ENCODE assay signal across 8 mouse cellular contexts in genomic region chr17:35379369-35379728, GRCm38 (mm10). TPM values are rescaled to one million over a fixed set of nuclear protein-coding genes. Genes with fewer than 3 reads are reported as not detected.
A peak's percentile ranks its signal among the peaks of the same experiment; 100 is the strongest.
DNase-seq lines count a peak whose midpoint lies in the region; ATAC-seq and TF ChIP-seq lines count a peak whose summit lies in the region.

TSS of gene H2-Q4 (plus strand) at chr17:35379617.

- DNase-seq in MEL (ENCODE audit: low read depth, low spot score) = peak; percentile 94
- peak; percentile 51 for DNase-seq in cerebellum, adult 9-11 months
- peak; percentile 71 to 77 for DNase-seq in layer of hippocampus, adult 8-10 months (ENCODE audit: low spot score in 2 of 2)
- DNase-seq in lung, embryonic 14.5 days = peak; percentile 90
- peak; percentile 79 for DNase-seq in testis, postnatal 14 days (ENCODE audit: low spot score)

- H3K27me3 ChIP-seq in MEL (ENCODE audit: control insufficient read depth in 1 of 2, insufficient read depth in 2 of 2, low read length in 2 of 2) = no peaks in the 10 kb centered on the region
- peaks cover 9% of the 10 kb centered on the region for H3K27me3 ChIP-seq in lung, embryonic 14.5 days (ENCODE audit: insufficient read depth, low read length)

- H3K36me3 ChIP-seq in MEL (ENCODE audit: control insufficient read depth in 1 of 2, insufficient read depth in 2 of 2, low read length in 2 of 2) = no peaks in the 10 kb centered on the region
- no peaks in the 10 kb centered on the region for H3K36me3 ChIP-seq in lung, embryonic 14.5 days (ENCODE audit: insufficient read depth)

- H3K4me1 ChIP-seq in MEL (ENCODE audit: control insufficient read depth in 1 of 2, insufficient read depth in 2 of 2, low read length in 2 of 2) = no peaks in the 10 kb centered on the region
- no peaks in the 10 kb centered on the region for H3K4me1 ChIP-seq in lung, embryonic 14.5 days (ENCODE audit: insufficient read depth)

- H3K27ac ChIP-seq in MEL (ENCODE audit: control insufficient read depth, low read depth, low read length) = no peak within 1 kb of the TSS
- H3K27ac ChIP-seq in lung, embryonic 14.5 days (ENCODE audit: low read depth) = no peak within 1 kb of the TSS

- H3K4me3 ChIP-seq in MEL (ENCODE audit: control insufficient read depth in 1 of 2, insufficient read depth in 1 of 2, low read depth in 2 of 2, low read length in 2 of 2) = peak within 1 kb of the TSS; percentile 81 to 96
- H3K4me3 ChIP-seq in lung, embryonic 14.5 days (ENCODE audit: low read depth, low read length) = peak within 1 kb of the TSS; percentile 61

- TF ChIP-seq RAD21 in MEL (IDR thresholded peaks at IDR 0.05; ENCODE audit: low read depth, low read length) = no peak

- under 1% methylated on average over 15 of the region's 16 CpGs for WGBS in lung, embryonic 14.5 days

- peak; percentile 92 for ATAC-seq in frontal cortex, adult (ENCODE audit: low TSS enrichment)
- ATAC-seq in hematopoietic stem cell, adult 5-6 weeks (replicated peaks in 1 of 2; ENCODE audit: insufficient read depth in 1 of 2, low FRiP score in 2 of 2, low TSS enrichment in 1 of 2, low read depth in 1 of 2, poor library complexity in 2 of 2, severe bottlenecking in 2 of 2) = peak; percentile 99 to 100
- peak; percentile 96 for ATAC-seq in lung, embryonic 14.5 days (ENCODE audit: insufficient read depth)
- ATAC-seq in neutrophil, adult 5-6 weeks (ENCODE audit: extremely low read depth, insufficient number of reproducible peaks, low FRiP score, poor library complexity, severe bottlenecking) = peak; percentile 99

- no peak for TF ChIP-seq CTCF in MEL (IDR thresholded peaks at IDR 0.05 in 2 of 3, conservative IDR thresholded peaks at IDR 0.05 in 1 of 3; ENCODE audit: control insufficient read depth in 1 of 3, insufficient read depth in 1 of 3, low read depth in 2 of 3, low read length in 3 of 3, poor library complexity in 1 of 3, severe bottlenecking in 1 of 3)
- TF ChIP-seq CTCF in lung, embryonic 14.5 days (IDR thresholded peaks at IDR 0.05; ENCODE audit: low read depth) = no peak

- peak within 1 kb of the TSS; percentile 86 for H3K9ac ChIP-seq in MEL (ENCODE audit: control insufficient read depth, low read depth, low read length, poor library complexity, severe bottlenecking)
- H3K9ac ChIP-seq in lung, embryonic 14.5 days = peak within 1 kb of the TSS; percentile 59

- H3K4me2 ChIP-seq in lung, embryonic 14.5 days = peak within 1 kb of the TSS; percentile 92

- no peak for TF ChIP-seq EP300 in MEL (IDR thresholded peaks at IDR 0.05; ENCODE audit: low read depth in 1 of 2, low read length in 2 of 2)

- TF ChIP-seq POLR2A in MEL (IDR thresholded peaks at IDR 0.05; ENCODE audit: control insufficient read depth in 1 of 2, insufficient read depth in 1 of 2, low read depth in 1 of 2, low read length in 2 of 2, poor library complexity in 1 of 2) = peak in 1 of 2 experiments; percentile 87; a peak in 3 of 4 replicates

- no peaks in the 10 kb centered on the region for H3K9me3 ChIP-seq in MEL (replicated peaks; ENCODE audit: insufficient read depth, low read length)
- H3K9me3 ChIP-seq in lung, embryonic 14.5 days (ENCODE audit: low read depth, low read length) = no peaks in the 10 kb centered on the region

- H3K79me2 ChIP-seq in MEL (ENCODE audit: control insufficient read depth, insufficient read depth, low read length, poor library complexity) = peaks cover 1% of the 10 kb centered on the region; the same call in 1 of the 2 replicates

TF ChIP-seq in MEL, 35 proteins besides CTCF, POLR2A, EP300 and RAD21:
- TF ChIP-seq ETS1 (IDR thresholded peaks at IDR 0.05; ENCODE audit: low read depth, low read length) (0 out of 2 replicates have a peak, but pooled peaks have one; percentile 10), MAFK (IDR thresholded peaks at IDR 0.05; ENCODE audit: borderline replicate concordance, low read depth, low read length) (no peak), GABPA (IDR thresholded peaks at IDR 0.05; ENCODE audit: low read depth, low read length) (no peak), POLR2AphosphoS5 (IDR thresholded peaks at IDR 0.05; ENCODE audit: borderline replicate concordance, low read depth, low read length) (no peak), MYB (IDR thresholded peaks at IDR 0.05; ENCODE audit: low read depth, low read length) (no peak), NELFE (IDR thresholded peaks at IDR 0.05; ENCODE audit: low read depth, low read length) (peak; percentile 89), USF2 (IDR thresholded peaks at IDR 0.05; ENCODE audit: borderline replicate concordance in 1 of 2, insufficient read depth in 1 of 2, low read depth in 1 of 2, low read length in 2 of 2) (no peak), MAX (IDR thresholded peaks at IDR 0.05; ENCODE audit: low read length) (peak; percentile 9; the same call in 1 of the 2 replicates), MYC (IDR thresholded peaks at IDR 0.05; ENCODE audit: low read depth, low read length) (no peak), MAZ (IDR thresholded peaks at IDR 0.05; ENCODE audit: low read depth, low read length) (no peak), ZMIZ1 (IDR thresholded peaks at IDR 0.05; ENCODE audit: low read depth, low read length) (peak; percentile 91), TCF12 (IDR thresholded peaks at IDR 0.05; ENCODE audit: low read depth, low read length) (peak; percentile 16; the same call in 1 of the 2 replicates), ZC3H11A (IDR thresholded peaks at IDR 0.05; ENCODE audit: low read depth, low read length) (no peak), JUND (IDR thresholded peaks at IDR 0.05; ENCODE audit: low read depth, low read length) (no peak), USF1 (IDR thresholded peaks at IDR 0.05; ENCODE audit: low read depth, low read length) (peak; percentile 43; the same call in 1 of the 2 replicates), E2F4 (IDR thresholded peaks at IDR 0.05; ENCODE audit: borderline replicate concordance, low read depth, low read length) (no peak), BHLHE40 (IDR thresholded peaks at IDR 0.05; ENCODE audit: borderline replicate concordance, low read depth, low read length) (no peak), POLR2AphosphoS2 (IDR thresholded peaks at IDR 0.05; ENCODE audit: low read length) (peak; percentile 74; the same call in 1 of the 2 replicates), NRF1 (IDR thresholded peaks at IDR 0.05; ENCODE audit: insufficient read depth, low read depth, low read length, poor library complexity, severe bottlenecking) (0 out of 2 replicates have a peak, but pooled peaks have one; percentile 26), ELF1 (IDR thresholded peaks at IDR 0.05; ENCODE audit: low read depth, low read length) (no peak), TAL1 (IDR thresholded peaks at IDR 0.05; ENCODE audit: low read length) (no peak), GATA1 (IDR thresholded peaks at IDR 0.05; ENCODE audit: low read depth, low read length) (no peak), SIN3A (IDR thresholded peaks at IDR 0.05; ENCODE audit: low read length) (peak; percentile 34; the same call in 1 of the 2 replicates), TBP (IDR thresholded peaks at IDR 0.05; ENCODE audit: low read depth, low read length) (peak; percentile 92), CHD2 (IDR thresholded peaks at IDR 0.05; ENCODE audit: low read length) (peak; percentile 95)
TF ChIP-seq in MEL: peak in this region for 11.

RNA-seq across cellular contexts. Expression of gene H2-Q4, which starts in this region (rescaled TPM):
- 8.9 and 9.1 TPM in 2 replicates for total RNA-seq in MEL (2012; rRNA removed)
- 10 to 100 TPM in 1 of 2 experiments, not detected in 1; 25.5 TPM for polyA plus RNA-seq in MEL (2012; ENCODE audit: insufficient read depth in 1 of 2, insufficient read length in 2 of 2, low read depth in 1 of 2, low replicate concordance in 2 of 2, missing spikeins in 1 of 2)
- 110 and 133 TPM in 2 replicates for total RNA-seq in hematopoietic stem cell, adult 5-6 weeks (2017)
- 10 to 100 TPM in 2 of 4 experiments, 1 to 10 TPM in 2; 2.5 to 10.6 (median 6.7) TPM for total RNA-seq in layer of hippocampus, adult 8-10 months (2022)
- 5.0 and 6.0 TPM in 2 replicates for polyA plus RNA-seq in lung, embryonic 14.5 days (2014; fragmentation: Nextera tagmentation; extraction: Ambion mirVana)
- 170 and 176 TPM in 2 replicates for total RNA-seq in neutrophil, adult 5-6 weeks (2017)
